Mouse (Mus musculus): ENCODE measurements at regions not wholly inside any gene's neighbourhood (a gene's known extent, or its start where the extent isn't known, plus 50 kb on each side); places are given as distances from the start of the nearest gene placed in this dataset.

GRCm38 (mm10) chr6:140187733-140188132 lies 146.5 kb upstream of the Plcz1 start:
- TF ChIP-seq CTCF (IDR thresholded peaks at IDR 0.05; ENCODE audit: low read depth, low read length) = no peak
- TF ChIP-seq POLR2A (IDR thresholded peaks at IDR 0.05; ENCODE audit: extremely low read depth, insufficient read depth, low read length) = no peak
